Mouse (Mus musculus) urinary bladder, postnatal 14 days (tissue): Measurements from ENCODE around the gene Cisd3.
"Not testable (repeated sequence)": the region's sequence is repeated elsewhere in the genome, so short reads cannot be mapped to it uniquely, and the experiment has no call there.

Experiments used
- DNase-seq: peaks from one replicate; pipeline ENCODE4 v3.0.0; 2021; ENCODE audit warnings: low spot score

The Cisd3 gene

DNA sequence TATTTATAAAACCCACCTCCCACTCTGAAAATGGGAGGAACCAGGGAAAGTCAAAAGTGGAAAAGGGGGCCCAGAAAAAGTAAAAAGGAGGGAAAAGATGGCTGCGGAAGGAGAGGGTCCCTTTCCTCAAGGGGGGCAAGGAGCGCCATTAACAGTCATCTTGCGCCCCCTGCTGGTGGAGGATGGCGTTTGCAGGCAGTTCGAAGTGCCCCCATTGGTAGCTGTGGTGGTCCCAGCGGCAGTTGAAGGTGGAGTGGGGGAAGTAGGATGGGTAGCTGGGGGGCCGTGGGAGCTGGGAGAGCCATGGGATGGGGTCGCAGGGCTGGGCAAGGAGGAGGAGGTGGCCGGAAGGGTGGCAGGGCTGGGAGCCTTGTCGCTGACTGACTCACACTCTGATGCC lies 4.2 kb downstream of the Cisd3 start:
- no peak for DNase-seq

DNA sequence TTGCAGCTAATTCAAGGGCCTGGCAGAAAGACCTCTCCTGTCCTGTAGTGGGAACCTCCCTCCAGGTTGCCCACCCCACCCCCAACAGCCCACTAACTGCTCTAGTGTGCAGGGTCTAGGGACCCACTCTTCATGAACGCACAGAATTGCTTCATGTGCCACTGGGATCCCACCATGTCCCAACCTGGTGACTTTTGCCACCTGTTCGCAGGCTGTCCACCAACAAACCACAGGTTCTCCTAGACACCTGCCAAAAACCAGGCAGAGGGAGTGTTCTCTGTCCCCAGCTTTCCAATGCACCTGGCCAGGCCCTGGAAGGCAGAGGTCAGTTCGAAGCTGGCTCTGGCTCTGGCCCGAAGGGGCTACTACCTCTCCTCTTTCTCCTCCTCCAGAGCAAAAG lies 8.8 kb downstream of the Cisd3 start:
- no peak for DNase-seq

- DNase-seq, result no peak
Measured at GRCm38 (mm10) chr11:97694921-97695711, 9.5 kb downstream of the Cisd3 start.

GRCm38 (mm10) chr11:97695712-97696401 lies 10.2 kb downstream of the Cisd3 start:
- DNase-seq, result no peak

- DNase-seq, result no peak
Measured at GRCm38 (mm10) chr11:97696669-97697068, 11.0 kb downstream of the Cisd3 start.

- DNase-seq, result no peak
Measured at GRCm38 (mm10) chr11:97697199-97697890, 11.7 kb downstream of the Cisd3 start.

- no peak for DNase-seq
Measured at GRCm38 (mm10) chr11:97697891-97698529, 12.4 kb downstream of the Cisd3 start.

GRCm38 (mm10) chr11:97698741-97699611 lies 13.3 kb downstream of the Cisd3 start:
- DNase-seq, result peak; percentile 84

- peak; percentile 93 for DNase-seq
Measured at GRCm38 (mm10) chr11:97699626-97700002, 14.0 kb downstream of the Cisd3 start.

DNA sequence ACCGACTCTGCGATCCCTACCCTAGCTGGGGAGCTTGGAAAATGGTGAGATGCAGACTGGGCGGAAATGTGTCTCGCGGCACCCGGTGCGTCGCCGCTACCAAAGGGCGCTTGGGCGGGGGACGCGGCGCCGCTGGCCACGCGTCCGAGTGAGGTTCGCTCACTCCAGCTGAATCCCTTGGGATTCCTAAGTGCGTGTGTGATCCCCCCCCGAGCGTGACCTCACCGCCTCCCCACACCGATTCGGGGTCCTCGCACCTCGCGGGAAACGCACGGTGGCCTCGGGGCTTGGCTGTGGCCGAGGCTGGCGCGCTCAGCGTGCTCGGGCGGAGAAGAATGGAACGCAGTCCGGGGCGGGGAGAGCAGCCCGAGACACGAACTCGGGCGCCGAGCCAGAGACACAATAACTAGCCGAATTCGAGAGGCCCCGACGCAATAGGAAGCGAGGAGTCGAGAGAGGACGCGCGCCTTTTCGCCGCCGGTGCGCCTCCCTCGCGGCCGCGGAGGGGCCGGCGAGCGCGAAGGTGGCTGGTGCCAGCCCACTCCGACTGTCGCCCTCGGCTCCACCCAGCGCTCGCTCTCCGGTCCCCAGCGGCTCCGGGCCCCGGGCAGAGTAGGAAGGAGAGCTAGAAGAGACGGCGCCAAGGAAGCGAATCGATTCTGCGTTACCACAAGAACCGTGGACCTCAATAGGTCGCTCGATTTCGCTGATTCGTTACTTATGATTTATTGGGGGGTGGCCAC lies 14.5 kb downstream of the Cisd3 start, which contains the start of gene Pcgf2:
TSS of gene Pcgf2 (minus strand) at position 495 of the 743 bp plus-strand sequence.
- DNase-seq, result peak; percentile 89

DNA sequence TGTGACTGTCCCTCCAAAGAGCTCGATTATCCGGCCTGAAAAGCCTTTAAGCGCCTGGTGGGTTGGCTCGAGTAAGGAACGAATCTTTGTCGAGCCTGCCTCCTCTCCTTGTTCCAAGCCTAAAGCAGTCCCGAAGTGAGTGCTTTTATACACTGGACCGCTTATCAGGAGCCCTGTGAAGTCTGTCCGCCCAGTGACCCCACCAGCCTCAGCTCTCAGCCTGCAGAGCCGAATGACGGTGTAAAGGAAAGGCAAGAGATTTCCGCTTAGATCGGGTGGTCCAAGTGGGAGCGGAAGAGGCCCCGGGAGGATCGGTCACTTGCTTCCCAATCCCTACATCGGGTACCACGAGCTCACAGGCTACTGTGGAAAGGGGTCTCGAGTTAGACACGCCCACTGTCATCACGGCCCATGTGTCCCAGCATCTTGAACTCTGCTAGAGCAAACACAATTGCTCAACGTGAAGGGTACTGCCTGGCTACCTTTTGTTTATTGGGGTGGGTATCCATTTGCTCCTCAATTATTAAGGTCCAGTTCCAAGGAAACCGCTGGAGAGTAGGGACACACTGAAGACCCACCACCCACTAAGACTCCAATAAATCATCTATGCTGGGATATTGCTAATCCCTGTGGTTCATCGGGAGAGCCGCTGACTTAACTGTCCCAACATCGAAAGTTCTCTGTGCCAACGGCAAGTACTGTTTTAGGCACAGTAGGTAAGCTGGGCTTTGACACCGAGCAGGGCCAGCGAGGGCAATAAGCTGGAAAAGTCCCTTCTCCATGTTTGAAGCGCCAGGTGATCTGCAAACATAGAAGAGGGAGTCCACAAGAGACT lies 15.3 kb downstream of the Cisd3 start:
- peak; percentile 43 for DNase-seq

DNA sequence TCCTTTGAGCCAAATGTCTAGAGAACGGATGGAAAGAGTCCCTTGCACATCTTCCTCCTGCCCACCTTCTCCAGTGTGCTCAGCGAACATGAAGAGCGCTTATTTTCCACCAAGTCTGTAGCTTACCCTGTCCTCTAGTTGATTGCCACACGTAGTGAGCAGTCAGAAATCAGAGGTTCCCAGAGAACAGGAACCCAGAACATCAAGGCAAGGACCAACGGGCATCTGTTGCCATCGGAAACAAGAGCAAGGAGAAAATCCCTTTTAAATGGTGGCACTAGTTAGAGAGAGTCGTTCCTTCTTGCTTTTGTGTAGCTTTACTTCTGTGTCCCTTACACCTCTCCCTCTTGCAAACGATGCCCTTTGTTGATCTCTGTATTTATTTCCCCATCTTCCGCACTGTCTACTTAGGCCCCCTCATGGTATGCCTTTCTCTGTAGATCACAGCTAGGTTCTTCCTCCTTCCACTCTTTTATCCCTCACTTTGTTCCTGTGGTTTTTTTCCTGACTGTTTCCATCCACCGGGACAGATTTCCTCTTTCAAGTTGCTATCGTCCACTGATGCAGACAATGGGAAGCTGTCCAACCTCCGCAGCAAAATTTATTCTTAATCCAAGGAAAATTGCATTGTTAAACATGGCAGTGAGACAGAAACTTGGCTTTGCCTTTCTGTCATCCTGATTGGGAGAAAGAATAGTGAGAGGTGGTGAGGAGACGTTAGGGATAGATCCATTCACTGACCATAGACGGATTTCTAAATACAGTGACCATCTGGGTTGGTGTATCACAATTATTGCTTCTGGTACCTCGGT lies 16.2 kb downstream of the Cisd3 start:
- no peak for DNase-seq

DNA sequence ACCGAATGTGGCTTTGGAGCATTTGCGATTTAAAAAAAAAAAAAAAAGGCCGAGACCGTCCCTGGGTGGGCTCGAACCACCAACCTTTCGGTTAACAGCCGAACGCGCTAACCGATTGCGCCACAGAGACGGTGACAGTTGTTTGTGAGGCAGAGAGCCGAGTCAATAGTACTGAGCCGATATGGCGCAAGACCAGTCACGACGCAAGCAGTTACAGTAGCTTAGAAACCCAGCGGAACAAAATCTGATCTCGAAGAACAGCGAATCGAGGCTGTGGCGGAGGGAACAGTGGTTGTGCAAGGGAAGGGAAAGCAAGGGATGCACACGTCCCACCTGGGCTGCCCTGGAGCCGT lies 16.7 kb downstream of the Cisd3 start:
- DNase-seq, result peak; percentile 89

GRCm38 (mm10) chr11:97703039-97703826 lies 17.6 kb downstream of the Cisd3 start, which contains the start of gene Psmb3:
Psmb3 (plus strand) TSS chr11:97703399.
- peak; percentile 100 for DNase-seq

- not testable (repeated sequence) for DNase-seq
Measured at GRCm38 (mm10) chr11:97710067-97710466, 24.4 kb downstream of the Cisd3 start.

DNA sequence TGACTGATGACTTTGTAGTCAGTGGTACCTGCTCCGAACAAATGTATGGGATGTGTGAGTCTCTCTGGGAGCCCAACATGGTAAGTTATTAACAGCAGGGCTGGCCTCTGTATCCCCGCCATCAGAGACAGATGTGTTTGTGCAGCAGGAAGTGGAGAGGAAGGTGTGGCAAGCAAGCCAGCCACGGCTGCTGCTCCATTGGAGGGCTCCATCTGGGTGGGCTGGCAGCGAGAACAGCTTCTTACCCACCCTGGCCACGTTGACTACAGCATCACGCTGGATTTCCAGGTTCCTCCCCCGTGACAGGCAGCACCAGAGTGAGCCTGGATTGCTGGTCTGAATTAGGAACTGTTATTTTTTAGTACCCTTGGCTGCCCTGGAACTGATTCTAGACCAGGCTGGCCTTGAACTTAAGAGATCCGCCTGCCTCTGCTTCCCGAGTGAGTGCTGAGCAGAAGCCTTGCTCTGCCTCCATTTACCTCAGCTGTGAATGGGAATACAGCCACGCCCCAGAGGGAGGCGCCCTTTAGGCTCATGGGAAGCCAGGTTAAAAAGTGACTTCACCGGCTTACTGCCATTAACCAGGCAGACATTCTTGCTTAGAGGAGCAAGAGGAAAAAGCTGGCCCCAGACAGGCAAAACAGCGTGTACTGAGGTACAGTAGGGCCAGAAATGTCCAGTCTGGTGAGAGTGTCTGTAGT lies 25.7 kb downstream of the Cisd3 start:
- DNase-seq, result no peak

DNA sequence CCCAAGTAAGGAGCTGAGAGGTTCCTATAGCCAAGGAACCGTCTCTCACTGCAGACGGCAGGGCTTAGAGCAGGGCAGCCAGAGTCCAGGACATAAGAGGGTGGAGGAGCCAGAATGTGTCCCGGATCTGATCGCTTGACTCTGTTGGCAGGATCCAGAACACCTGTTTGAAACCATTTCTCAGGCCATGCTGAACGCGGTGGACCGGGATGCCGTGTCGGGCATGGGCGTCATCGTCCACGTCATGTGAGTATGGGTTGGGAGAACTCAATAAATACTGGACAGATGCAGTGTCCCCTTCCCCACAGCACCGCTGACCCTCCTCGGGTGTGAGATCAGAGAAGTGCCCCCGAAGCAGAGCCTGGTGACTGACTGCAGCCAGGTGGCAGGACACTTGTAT lies 26.7 kb downstream of the Cisd3 start:
- no peak for DNase-seq
